Mouse (Mus musculus): ENCODE data around the gene Zfp536.
"Not testable (repeated sequence)": the region's sequence is repeated elsewhere in the genome, so short reads cannot be mapped to it uniquely, and the experiment has no call there.

The Zfp536 gene

DNA sequence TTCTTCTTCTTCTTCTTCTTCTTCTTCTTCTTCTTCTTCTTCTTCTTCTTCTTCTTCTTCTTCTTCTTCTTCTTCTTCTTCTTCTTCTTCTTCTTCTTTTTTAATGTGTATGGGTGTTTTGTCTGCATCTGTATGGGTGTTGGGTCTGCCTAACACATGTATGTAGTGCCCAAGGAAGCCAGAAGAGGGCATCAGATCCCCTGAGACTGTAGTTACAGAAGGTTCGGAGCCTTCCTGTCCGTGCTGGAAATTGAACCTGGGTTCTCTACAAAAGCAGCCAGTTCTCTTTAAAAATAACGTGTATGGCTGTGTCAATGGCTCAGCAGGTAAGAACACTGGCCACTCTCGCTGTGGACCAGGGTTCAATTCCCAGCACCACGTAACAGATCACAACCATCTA is 167.0 kb downstream of the Zfp536 start:
- no peak for DNase-seq (ENCODE audit: low read depth, low spot score)

DNA sequence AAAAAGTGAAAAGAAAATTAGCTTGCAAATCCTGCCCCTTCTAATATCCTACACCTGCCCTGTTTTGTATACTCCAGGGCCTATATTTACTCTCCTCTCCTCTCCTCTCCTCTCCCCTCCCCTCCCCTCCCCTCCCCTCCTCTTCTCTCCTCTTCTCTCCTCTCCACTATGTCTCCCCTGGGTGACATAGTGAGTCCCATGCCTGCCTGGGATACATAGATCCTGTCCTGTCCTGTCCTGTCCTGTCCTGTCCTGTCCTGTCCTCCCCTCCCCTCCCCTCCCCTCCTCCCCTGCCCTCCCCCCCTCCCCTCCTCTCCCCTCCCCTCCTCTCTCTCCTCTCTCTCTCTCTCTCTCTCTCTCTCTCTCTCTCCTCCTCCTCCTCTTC is 169.9 kb downstream of the Zfp536 start:
- DNase-seq (ENCODE audit: low read depth, low spot score), result not testable (repeated sequence)

DNA sequence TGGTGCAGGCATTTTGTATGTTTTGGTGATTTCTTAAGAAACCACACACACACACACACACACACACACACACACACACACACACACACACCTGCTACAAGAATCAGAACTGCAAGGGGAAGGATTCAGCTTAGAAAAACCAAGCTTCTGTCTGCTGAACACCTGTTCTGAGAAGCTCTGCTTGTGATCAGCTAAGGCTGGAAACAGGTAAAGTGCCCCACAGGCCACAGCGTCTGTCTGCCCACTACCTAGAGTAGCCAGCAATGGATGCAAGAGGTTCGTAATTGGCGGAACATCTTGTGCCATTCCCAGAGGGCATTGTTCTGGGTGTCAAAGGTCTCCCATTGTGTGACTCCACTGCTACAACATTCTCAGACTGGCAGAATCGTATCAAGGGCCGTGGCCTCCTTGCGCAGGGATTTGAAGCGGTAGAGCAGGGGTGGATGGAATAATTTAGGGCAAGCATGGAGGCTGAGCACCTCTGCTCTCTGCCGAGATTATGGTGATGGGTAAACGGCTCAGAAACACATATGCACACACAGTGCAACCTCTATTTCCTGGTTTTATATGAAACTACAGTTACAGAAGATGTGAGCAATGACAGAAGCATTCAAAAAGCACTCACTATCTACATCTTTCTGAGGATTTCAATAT is 170.4 kb downstream of the Zfp536 start:
- no peak for DNase-seq (ENCODE audit: low read depth, low spot score)

DNA sequence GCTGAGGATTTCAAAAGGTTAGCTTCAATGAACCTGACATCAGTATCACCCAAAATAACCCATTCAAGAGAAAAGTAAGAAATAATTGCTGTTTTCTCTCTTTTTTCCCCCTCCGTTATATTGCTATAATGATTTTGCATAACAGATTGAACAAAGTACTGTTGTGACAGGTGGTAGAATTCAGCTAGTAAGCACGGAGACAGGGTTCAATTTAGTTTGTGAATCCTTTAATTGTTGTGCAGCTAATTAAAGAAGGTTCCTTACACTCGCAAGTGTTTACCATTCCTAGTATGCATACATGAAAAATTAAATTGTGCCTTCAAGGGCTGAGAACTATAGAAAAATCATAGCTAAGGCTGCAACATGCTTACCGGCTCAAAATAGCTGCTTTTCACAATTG is 173.1 kb downstream of the Zfp536 start:
- DNase-seq (ENCODE audit: low read depth, low spot score), result no peak

DNA sequence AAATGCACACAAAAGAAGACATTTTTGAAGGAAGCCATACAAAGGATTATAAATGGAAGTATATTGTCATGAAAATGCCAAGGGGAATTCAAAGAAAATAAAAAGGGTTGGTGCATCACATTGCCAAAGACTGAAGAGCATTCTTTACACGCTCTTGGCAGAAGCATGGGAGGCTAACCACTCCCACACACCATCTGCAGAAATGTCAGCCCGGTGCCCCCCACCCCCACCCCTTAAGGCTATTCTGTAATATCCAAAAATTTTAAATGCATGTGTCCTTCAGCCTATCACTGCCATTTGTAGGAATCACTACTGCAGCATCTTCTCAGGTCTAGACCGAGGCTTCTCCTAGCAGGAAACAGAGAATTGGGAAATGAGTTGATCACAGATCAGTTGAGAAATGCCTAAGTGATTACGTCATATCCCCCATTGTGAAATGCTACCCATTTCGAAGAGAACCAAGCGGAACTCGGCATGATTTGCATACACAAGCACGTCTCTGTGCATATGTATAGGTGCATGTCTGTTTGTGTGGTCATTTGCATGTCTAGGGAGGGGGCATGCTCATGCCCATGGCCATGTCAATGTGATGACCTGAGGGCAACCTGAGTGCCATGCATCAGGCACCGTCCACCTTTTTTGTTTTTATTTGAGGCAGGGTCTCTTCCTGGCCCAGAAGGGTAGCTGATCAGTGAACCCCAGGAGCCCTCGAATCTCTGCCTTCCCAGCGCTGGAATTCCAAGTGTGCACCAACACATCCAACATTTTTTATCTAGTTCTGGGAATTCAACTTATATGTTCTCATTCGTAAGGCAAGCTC is 179.0 kb downstream of the Zfp536 start:
- DNase-seq (ENCODE audit: low read depth, low spot score), result no peak

DNA sequence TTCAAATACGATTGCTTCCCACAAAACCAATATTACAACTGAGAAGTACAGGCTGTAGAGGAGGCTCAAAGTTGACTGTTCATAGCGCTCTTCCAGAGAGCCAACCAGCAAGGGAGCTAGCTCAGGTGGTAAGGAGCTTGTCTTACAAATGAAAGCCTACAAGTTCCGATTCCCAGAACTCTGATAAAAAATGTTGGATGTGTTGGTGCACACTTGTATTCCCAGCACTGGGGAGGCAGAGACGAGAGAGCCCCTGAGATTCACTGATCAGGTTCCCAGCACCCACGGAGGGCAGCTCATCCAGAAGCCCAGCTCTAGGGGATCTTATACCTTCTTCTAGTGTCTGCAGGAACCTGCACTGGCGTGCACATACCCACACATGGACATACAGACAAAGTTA is 179.9 kb downstream of the Zfp536 start:
- no peak for DNase-seq (ENCODE audit: low read depth, low spot score)

DNA sequence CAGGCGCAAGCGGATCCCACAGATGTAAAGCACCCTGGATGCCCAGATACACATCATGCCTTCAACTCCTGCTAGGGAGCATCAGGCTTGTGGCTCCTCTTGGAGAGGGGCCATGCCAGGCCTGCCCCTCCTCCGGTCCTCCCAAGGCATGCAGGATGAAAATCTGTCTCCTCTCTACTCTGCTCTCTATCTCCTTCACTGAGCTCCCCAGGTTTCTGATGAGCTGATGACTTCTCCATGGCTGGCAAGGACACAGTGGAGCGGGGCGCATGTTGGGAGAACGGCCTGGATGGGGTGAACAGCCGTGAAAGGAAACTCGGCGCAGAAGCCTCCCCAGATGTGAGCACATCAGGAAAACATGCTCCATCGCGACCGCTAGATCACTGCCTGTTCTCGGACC is 186.7 kb downstream of the Zfp536 start:
- DNase-seq (ENCODE audit: low read depth, low spot score), result no peak

DNA sequence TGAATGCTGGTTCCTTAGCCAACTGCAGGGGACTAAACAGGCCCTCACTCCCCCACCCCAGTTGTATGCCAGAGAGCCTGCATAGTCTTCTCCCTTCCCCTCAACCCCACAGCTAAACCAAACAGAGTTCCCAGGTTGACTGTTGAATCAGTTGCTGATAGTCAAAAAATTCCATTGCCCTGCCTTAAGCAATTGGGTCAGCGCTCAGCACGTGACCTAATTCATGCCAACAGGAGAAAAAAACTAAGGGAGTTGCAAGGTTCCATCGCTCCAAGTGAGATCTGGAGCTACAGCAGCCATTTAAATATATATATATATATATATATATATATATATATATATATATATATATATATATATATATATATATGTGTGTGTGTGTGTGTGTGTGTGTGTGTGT is 192.2 kb downstream of the Zfp536 start:
- no peak for DNase-seq (ENCODE audit: low read depth, low spot score)

DNA sequence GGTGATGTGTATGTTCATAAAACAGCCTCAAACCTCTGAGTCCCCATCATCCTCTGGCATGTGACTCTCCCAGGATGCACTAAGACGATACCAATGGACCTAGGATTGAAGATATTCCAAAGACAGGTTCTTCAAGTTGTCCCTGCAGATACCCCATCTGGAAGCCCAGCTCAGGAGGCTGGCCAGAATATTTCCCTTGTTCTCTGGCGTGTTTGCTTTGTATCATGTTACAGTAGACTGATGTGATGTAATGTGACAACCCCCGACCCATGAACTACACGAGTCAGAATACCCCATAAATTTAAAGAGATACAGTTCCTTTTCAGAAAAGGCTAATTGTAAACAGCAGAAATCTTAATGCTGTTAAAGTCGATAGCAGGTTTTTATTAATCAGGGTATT is 192.9 kb downstream of the Zfp536 start:
- peak; percentile 33 for DNase-seq (ENCODE audit: low read depth, low spot score)

DNA sequence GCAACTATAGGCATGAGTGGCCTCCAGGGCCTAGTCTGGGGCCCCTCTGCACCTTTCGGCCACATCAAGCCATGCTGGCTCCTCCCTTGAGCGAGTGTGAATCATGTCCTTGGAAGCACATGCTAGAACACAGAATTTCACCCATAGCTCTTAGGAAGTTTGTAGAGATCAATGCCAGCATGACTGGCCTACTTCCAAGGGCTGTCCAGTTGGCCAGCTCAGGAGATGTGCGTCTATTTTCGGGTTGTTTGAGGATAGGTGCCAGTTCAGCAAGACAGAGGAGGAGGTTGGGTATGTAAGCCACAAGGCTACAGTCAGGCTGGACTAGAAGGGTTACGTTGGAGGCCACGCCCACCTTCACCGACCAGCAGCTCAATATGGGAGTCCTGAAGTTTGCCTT is 201.4 kb downstream of the Zfp536 start:
- no peak for DNase-seq (ENCODE audit: low read depth, low spot score)

DNA sequence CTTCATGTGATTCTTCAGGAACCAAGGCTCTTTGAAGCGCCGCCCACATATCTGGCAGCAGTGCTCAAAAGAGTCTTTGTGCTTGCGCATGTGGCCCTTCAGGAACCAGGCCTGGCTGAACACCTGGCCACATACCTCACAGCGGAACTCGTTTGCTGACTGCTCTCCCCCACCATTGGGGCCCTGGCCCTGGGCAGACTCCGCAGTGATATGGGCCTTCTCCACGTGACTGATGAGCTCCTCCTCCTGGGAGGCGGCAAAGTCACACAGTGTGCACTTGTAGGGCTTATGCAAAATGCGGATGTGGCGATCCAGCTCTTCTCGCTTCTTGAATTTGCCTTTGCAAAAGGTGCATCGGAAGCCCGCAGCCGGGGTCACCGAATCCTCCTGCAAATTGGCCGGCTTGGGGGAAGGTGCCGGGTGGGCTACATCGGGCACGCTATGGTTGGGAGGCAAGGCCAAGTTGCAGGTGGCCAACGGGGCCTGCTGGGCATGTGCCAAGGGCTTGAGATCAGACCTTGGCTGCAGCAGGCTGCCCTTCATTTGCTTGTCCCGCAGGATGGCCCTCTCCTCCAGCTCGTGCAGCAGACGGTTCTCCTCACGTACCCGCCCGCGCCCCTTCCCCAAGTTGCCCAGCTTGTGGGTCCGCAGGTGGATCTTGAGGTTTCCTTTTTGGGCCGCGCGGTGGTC is 204.5 kb downstream of the Zfp536 start:
- no peak for DNase-seq (ENCODE audit: low read depth, low spot score)

DNA sequence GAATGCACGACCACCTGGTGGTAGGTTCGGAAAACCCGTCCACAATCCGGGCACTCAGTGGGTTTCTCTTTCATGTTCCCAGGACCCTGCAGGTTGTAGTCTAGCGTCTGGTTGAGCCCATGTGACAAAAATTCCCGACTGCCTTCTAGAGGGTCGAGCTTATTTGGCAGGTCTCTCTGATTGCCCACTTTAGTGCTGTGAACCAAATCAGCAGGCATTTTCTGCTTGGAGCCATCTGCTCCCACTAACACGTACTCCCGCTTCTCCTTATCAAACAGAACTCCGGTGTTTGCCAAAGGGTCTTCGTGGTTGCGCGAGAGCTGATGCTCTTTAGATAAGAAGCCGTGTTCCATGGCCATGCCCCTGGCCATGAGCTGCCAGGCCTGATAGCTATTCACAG is 205.4 kb downstream of the Zfp536 start:
- no peak for DNase-seq (ENCODE audit: low read depth, low spot score)

DNA sequence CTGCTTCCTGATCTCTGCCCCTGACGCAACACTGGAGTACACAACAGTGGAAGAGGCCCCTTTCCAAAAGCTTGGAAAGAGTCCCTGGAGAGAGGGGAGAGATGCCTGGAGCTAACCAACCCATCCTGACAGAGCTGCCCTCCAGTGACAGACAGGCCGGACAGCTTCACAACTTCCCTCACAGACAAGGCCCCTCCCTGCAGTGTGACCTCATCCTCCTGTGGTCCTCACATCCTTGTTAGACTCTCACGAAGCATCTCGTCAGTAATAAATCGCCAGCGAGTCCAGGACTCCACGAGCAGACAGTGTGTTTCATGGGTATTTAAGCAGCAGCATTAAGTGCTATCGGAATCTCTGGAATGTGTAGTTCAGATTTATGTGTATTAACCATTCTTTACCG is 207.4 kb downstream of the Zfp536 start:
- peak; percentile 40 for DNase-seq (ENCODE audit: low read depth, low spot score)

DNA sequence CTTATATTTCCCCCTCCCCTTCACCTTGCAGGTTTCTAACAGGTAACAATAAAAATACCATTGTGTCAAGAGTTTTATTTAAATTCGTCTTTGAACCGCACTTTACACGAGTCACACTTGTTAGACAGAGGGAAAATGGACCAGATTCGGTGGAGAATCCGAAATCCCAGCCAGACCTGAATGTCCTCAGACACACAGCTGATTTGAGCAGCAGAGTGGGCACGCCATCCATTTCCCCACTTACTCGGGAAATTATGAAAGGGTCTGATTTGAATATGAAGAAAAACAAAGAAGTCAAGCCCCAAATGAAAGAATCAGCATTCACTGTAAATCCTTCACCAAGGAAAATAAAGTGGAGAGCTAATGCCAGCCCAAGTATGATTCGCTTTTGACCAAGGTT is 208.1 kb downstream of the Zfp536 start:
- no peak for DNase-seq (ENCODE audit: low read depth, low spot score)

DNA sequence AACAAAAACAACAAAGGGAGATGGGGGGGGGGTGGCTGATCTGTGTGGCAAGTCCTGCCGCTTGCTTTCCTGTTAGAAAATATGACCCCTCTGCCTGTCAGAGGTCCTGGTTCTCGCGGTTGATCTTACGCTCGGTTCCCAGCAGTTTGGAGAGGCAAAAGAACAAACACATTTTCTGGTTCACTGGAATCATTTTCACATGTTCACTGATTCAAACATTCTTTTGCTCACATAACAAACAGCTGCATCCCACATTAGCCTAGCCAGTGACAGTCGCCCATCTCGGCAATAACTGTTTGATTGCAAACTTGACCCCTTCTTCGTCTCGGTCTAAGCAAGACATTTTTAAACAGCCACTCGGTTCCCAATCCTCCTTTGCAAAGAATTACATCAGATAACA is 208.8 kb downstream of the Zfp536 start:
- DNase-seq (ENCODE audit: low read depth, low spot score), result no peak

DNA sequence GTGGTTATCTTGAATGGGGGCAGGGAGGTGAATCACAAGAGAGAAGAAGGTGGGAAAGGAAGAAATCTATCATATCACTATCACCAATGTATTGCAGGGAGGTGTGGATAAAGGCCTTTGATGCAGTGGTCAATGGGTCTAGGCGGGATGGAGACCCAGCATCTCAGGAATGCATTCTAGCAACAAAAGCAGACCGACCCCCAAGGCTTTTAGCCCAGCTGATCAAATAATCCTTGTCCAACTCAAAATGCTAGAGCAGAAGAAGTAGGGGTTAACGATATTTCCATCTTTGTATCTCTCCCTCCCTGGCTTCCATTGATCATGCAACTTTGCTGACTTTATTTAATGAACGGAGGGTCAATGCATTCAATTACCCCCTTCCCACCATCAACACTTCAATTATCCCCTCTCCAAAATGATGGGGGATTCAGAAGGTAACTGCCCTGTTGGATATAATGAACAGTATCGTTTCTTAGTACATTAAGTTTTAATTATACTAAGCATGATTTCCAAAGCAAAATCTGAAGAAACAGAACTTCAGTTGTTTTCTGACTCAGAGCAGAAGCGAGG is 209.5 kb downstream of the Zfp536 start:
- DNase-seq (ENCODE audit: low read depth, low spot score), result no peak

DNA sequence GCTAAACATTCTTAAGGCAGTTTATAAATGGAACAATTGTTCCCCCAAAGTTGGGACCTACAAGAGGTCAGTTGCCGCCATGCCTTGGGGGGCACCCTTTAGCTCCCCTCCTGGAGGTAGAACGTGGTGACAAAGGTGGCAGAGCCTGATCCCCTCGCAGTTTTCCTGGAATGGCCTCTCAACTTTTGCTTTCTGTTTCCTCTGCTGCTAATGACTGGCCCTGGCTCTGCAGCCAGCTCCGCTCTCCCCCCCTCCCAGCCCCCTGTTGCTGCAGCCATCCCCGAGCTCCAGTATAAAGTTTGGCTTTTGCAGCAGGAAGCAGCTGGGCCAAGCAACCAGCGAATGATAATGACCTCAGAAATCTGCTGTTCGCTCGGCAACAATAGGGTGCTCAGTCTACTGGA is 210.3 kb downstream of the Zfp536 start:
- peak; percentile 62 for DNase-seq (ENCODE audit: low read depth, low spot score)

DNA sequence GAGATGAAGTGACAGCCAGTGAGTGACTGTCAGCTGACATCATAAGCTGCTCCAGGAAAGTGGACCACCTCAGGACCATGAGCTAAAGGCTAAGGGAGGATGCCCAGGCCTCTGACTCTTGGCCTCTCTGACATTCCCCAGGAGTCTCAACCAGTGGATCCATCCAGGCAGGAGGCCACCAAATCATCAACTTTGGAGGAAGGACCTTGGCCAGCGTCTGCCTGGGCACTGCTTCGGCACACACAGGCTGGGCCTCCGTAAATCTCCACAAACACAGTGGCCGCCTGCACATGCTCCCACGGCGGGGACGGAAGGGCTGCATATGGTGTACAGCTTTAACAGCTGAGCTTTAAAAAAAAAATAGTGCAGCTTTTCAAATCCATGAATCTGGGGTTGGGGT is 210.9 kb downstream of the Zfp536 start:
- DNase-seq (ENCODE audit: low read depth, low spot score), result no peak

DNA sequence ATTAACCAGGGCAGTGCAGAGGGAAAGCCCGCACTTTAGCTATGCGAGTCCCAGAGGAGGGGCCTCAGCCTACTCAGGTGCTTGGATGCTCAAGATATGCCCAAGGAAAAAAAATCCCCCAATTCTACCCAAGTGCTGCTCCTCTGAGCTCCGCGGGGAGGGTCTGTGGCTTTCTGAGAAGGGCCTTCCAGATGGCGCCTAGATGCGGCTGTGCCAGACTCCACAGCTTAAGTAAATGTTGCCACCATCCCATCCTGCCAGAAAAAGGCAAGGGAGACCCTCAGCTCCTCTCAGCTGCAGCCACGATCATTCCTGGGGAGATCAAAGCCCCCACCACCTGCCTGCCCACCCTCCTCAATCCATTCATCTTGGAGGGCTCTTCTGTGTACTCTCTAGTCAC is 212.9 kb downstream of the Zfp536 start:
- no peak for DNase-seq (ENCODE audit: low read depth, low spot score)

DNA sequence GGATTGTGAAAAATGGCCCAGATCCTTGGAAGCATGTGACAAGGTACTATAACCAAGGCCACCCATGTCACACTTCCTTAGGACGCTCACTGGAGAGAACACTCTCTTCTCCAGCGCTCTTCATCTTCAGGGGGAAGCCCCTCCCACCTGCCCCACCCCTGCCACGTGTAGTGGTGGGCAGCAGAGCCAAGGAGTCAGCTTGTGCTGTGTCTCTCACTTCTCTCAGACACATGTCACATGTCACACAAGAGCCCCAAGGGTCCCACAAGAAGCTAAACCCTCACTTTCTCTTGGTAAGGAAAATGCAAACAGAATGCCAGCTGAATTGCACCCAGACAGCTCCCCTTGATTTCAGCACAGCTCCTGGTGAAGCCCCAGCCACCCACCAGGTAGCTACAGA is 213.6 kb downstream of the Zfp536 start:
- no peak for DNase-seq (ENCODE audit: low read depth, low spot score)

DNA sequence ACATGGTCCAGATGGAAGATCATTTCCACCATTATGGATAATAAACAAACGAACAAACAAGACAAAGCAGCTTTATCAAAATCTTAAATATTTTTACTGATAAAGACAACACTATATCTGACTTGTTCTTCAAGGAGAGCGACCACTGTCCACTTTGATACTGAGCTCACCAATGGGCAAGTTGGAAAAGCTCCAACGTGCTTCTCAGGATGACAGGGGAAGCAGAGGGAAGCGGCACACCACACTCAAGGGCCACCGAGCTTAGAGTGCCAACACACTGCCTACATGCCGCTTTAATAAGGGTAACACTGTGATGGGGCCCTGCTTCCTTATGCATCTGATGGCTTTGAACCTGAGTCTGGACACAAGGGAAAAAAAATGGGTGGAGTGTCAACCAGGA is 214.1 kb downstream of the Zfp536 start:
- DNase-seq (ENCODE audit: low read depth, low spot score), result no peak

DNA sequence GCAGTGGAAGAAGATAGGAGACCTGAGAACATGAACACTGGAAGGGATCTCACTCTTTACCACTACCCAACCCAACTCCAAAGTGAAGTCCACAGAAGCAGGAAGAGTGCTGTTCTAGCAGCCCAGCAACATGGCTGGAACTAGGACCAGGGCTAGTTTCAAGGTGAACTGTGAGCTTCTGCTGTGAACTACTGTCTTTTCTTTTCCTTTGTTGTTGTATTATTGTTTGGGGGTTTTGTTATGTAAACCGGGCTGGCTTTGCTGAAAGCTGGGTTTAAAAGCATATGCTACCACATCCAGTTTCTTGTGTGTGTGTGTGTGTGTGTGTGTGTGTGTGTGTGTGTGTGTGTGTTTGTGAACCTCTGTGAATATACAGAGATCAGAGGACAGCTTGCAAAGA is 216.6 kb downstream of the Zfp536 start:
- no peak for DNase-seq (ENCODE audit: low read depth, low spot score)

DNA sequence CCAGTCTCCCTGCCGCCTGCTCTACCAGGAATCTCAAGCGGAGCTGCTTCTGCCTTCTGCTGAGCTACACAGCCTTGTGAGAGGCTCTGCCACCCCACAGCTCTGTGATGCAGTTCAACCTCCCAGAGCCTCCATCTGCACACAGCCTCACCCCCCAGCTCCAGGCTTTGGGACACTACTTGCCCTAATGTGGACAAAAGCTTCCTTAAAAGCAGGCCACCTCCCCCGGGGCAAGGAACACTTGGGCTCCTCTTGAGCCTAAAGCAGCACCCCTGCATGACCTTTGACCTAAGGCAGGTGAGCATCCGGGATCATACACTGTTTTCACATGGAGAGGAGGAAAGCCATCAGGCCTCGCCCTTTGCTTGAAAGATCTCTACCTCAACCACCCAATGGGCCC is 219.0 kb downstream of the Zfp536 start:
- no peak for DNase-seq (ENCODE audit: low read depth, low spot score)

Data from forelimb bud, embryonic 11.5 days (tissue).